Mouse (Mus musculus) heart, embryonic 10.5 days (tissue): Measurements from ENCODE around the gene Mt3. TPM values are rescaled to one million over a fixed set of nuclear protein-coding genes. Genes with fewer than 3 reads are reported as not detected.

Source experiments
- DNase-seq: peaks from one replicate; pipeline ENCODE4 v3.0.0-alpha.2; 2017; ENCODE audit warnings: low spot score
- H3K27ac ChIP-seq: fragments of 300-500 bp; sonication (generic); 2 replicates; pipeline ENCODE4 v1.5.1; 2016; ENCODE audit warnings: mild to moderate bottlenecking
- H3K27me3 ChIP-seq: fragments of 300-500 bp; sonication (generic); 2 replicates; pipeline ENCODE4 v1.6.1; 2016; ENCODE audit warnings: mild to moderate bottlenecking; ENCODE audit not compliant: poor library complexity, insufficient read depth, severe bottlenecking
- H3K36me3 ChIP-seq: fragments of 300-500 bp; sonication (generic); 2 replicates; pipeline ENCODE4 v1.6.1; 2016; ENCODE audit warnings: mild to moderate bottlenecking, moderate library complexity
- H3K4me1 ChIP-seq: fragments of 300-500 bp; sonication (generic); 2 replicates; pipeline ENCODE4 v1.6.1; 2016; ENCODE audit warnings: mild to moderate bottlenecking
- H3K4me3 ChIP-seq: fragments of 300-500 bp; sonication (generic); 2 replicates; pipeline ENCODE4 v1.5.1; 2016; ENCODE audit warnings: mild to moderate bottlenecking, moderate library complexity
- H3K9me3 ChIP-seq: fragments of 300-500 bp; sonication (generic); 2 replicates; pipeline ENCODE4 v1.6.1; 2016; ENCODE audit warnings: mild to moderate bottlenecking, moderate library complexity
- WGBS: fragments of 180-500 bp; shearing (Covaris S2); methylation state at CpG from one replicate; pipeline ENCODE4 v1.1.7; 2016; 5-methylcytosine and 5-hydroxymethylcytosine counted together
- polyA plus RNA-seq: library from polyadenylated mRNA; unstranded; fragments of >200 nt; fragmentation: Nextera tagmentation; extraction: Ambion mirVana; gene quantifications from 2 replicates; pipeline ENCODE4 v1.2.1, GENCODE M21; 2016

Mt3 gene
- polyA plus RNA-seq, result 10.6 and 15.7 TPM in 2 replicates

GRCm38 (mm10) chr8:94152513-94153300, at the start of gene Mt3:
Gene Mt3 (plus strand): TSS chr8:94152607.
- Histone ChIP-seq H3K4me3 (peak within 1 kb of the TSS; percentile 49), H3K4me1 (peaks cover 35% of the 10 kb centered on the region), H3K27ac (peak within 1 kb of the TSS; percentile 1; the same call in 1 of the 2 replicates), H3K36me3 (no peaks in the 10 kb centered on the region), H3K9me3 (no peaks in the 10 kb centered on the region), H3K27me3 (peaks cover 35% of the 10 kb centered on the region)
- no peak for DNase-seq
- WGBS, result 3% methylated on average over 29 of the region's 29 CpGs

GRCm38 (mm10) chr8:94104146-94104545, 48.3 kb upstream of the Mt3 start:
- 51% methylated on average over 5 of the region's 5 CpGs for WGBS
- Histone ChIP-seq H3K9me3 (no peaks in the 10 kb centered on the region), H3K27me3 (peaks cover 12% of the 10 kb centered on the region; the same call in 1 of the 2 replicates), H3K27ac (no peak overlapping the region), H3K36me3 (no peaks in the 10 kb centered on the region), H3K4me1 (no peaks in the 10 kb centered on the region), H3K4me3 (no peak overlapping the region)
- DNase-seq, result no peak

- Histone ChIP-seq H3K36me3 (no peaks in the 10 kb centered on the region), H3K4me3 (no peak overlapping the region), H3K4me1 (peaks cover 7% of the 10 kb centered on the region; the same call in 1 of the 2 replicates), H3K9me3 (no peaks in the 10 kb centered on the region), H3K27ac (no peak overlapping the region), H3K27me3 (no peaks in the 10 kb centered on the region)
- 61% methylated on average over 3 of the region's 3 CpGs for WGBS
- no peak for DNase-seq
These were observed 44.5 kb upstream of the Mt3 start for GRCm38 (mm10) chr8:94107871-94108270.

- 70% methylated on average over 6 of the region's 6 CpGs for WGBS
- DNase-seq, result no peak
- Histone ChIP-seq H3K27me3 (no peaks in the 10 kb centered on the region), H3K4me1 (peaks cover 16% of the 10 kb centered on the region), H3K9me3 (no peaks in the 10 kb centered on the region), H3K4me3 (no peak overlapping the region), H3K36me3 (no peaks in the 10 kb centered on the region), H3K27ac (no peak overlapping the region)
These were observed 43.0 kb upstream of the Mt3 start for GRCm38 (mm10) chr8:94109396-94109795.

- no peak overlapping the region for H3K27ac ChIP-seq
- DNase-seq, result no peak
- no peaks in the 10 kb centered on the region for H3K27me3 ChIP-seq
- H3K9me3 ChIP-seq, result no peaks in the 10 kb centered on the region
- peaks cover 16% of the 10 kb centered on the region for H3K4me1 ChIP-seq
- H3K4me3 ChIP-seq, result no peak overlapping the region
- no peaks in the 10 kb centered on the region for H3K36me3 ChIP-seq
- 85% methylated on average over 5 of the region's 5 CpGs for WGBS
These were observed 42.6 kb upstream of the Mt3 start for GRCm38 (mm10) chr8:94109835-94110234.

GRCm38 (mm10) chr8:94110526-94111177, 41.8 kb upstream of the Mt3 start:
- 66% methylated on average over 6 of the region's 6 CpGs for WGBS
- Histone ChIP-seq H3K36me3 (no peaks in the 10 kb centered on the region), H3K4me3 (no peak overlapping the region), H3K4me1 (peaks cover 16% of the 10 kb centered on the region), H3K27ac (no peak overlapping the region), H3K9me3 (no peaks in the 10 kb centered on the region), H3K27me3 (no peaks in the 10 kb centered on the region)
- DNase-seq, result no peak

- no peaks in the 10 kb centered on the region for H3K9me3 ChIP-seq
- H3K36me3 ChIP-seq, result no peaks in the 10 kb centered on the region
- no peak overlapping the region for H3K27ac ChIP-seq
- no peak for DNase-seq
- H3K4me1 ChIP-seq, result peaks cover 16% of the 10 kb centered on the region
- no peak overlapping the region for H3K4me3 ChIP-seq
- 24% methylated on average over 1 of the region's 1 CpGs for WGBS
- no peaks in the 10 kb centered on the region for H3K27me3 ChIP-seq
These were observed 39.0 kb upstream of the Mt3 start for GRCm38 (mm10) chr8:94113435-94113834.

- DNase-seq, result no peak
- Histone ChIP-seq H3K36me3 (no peaks in the 10 kb centered on the region), H3K27ac (no peak overlapping the region), H3K4me3 (no peak overlapping the region), H3K4me1 (peaks cover 19% of the 10 kb centered on the region), H3K9me3 (no peaks in the 10 kb centered on the region), H3K27me3 (no peaks in the 10 kb centered on the region)
- 75% methylated on average over 2 of the region's 2 CpGs for WGBS
These were observed 38.4 kb upstream of the Mt3 start for GRCm38 (mm10) chr8:94113972-94114371.

GRCm38 (mm10) chr8:94118776-94119430, 33.5 kb upstream of the Mt3 start:
- H3K9me3 ChIP-seq, result no peaks in the 10 kb centered on the region
- no peak for DNase-seq

GRCm38 (mm10) chr8:94121625-94122024, 30.8 kb upstream of the Mt3 start:
- Histone ChIP-seq H3K27me3 (0 out of 2 replicates have a peak, but pooled peaks cover 5% of the 10 kb centered on the region), H3K9me3 (no peaks in the 10 kb centered on the region), H3K4me1 (peaks cover 5% of the 10 kb centered on the region), H3K4me3 (no peak overlapping the region), H3K27ac (no peak overlapping the region), H3K36me3 (no peaks in the 10 kb centered on the region)
- no peak for DNase-seq
- 79% methylated on average over 9 of the region's 9 CpGs for WGBS

More at GRCm38 (mm10) chr8:94118776-94119430, 33.5 kb upstream of the Mt3 start:
- Histone ChIP-seq H3K27ac (no peak overlapping the region), H3K36me3 (no peaks in the 10 kb centered on the region), H3K27me3 (0 out of 2 replicates have a peak, but pooled peaks cover under 1% of the 10 kb centered on the region), H3K4me1 (peaks cover 5% of the 10 kb centered on the region), H3K4me3 (no peak overlapping the region)
- 13% methylated on average over 6 of the region's 6 CpGs for WGBS

GRCm38 (mm10) chr8:94122711-94123468, 29.5 kb upstream of the Mt3 start:
- Histone ChIP-seq H3K9me3 (no peaks in the 10 kb centered on the region), H3K27ac (no peak overlapping the region), H3K4me1 (peaks cover 5% of the 10 kb centered on the region), H3K36me3 (no peaks in the 10 kb centered on the region), H3K4me3 (no peak overlapping the region), H3K27me3 (0 out of 2 replicates have a peak, but pooled peaks cover 5% of the 10 kb centered on the region)
- DNase-seq, result no peak
- WGBS, result 45% methylated on average over 8 of the region's 8 CpGs

GRCm38 (mm10) chr8:94127711-94128110, 24.7 kb upstream of the Mt3 start:
- Histone ChIP-seq H3K4me3 (no peak overlapping the region), H3K9me3 (no peaks in the 10 kb centered on the region)
- 77% methylated on average over 6 of the region's 6 CpGs for whole genome bisulfite sequencing

More at GRCm38 (mm10) chr8:94127711-94128110, 24.7 kb upstream of the Mt3 start:
- no peak for DNase-seq
- H3K4me1 ChIP-seq, result no peaks in the 10 kb centered on the region; the same call in 1 of the 2 replicates
- 0 out of 2 replicates have a peak, but pooled peaks cover 5% of the 10 kb centered on the region for H3K27me3 ChIP-seq
- H3K27ac ChIP-seq, result no peak overlapping the region
- no peaks in the 10 kb centered on the region for H3K36me3 ChIP-seq
